Mouse (Mus musculus) induced T-regulatory cell, adult 2 months (primary cell): ENCODE measurements around the gene Ccnc.

ENCODE experiments used
- DNase-seq: peaks from one replicate; pipeline ENCODE4 v3.0.0-alpha.2; 2012; ENCODE audit warnings: low read depth

Ccnc gene

DNA sequence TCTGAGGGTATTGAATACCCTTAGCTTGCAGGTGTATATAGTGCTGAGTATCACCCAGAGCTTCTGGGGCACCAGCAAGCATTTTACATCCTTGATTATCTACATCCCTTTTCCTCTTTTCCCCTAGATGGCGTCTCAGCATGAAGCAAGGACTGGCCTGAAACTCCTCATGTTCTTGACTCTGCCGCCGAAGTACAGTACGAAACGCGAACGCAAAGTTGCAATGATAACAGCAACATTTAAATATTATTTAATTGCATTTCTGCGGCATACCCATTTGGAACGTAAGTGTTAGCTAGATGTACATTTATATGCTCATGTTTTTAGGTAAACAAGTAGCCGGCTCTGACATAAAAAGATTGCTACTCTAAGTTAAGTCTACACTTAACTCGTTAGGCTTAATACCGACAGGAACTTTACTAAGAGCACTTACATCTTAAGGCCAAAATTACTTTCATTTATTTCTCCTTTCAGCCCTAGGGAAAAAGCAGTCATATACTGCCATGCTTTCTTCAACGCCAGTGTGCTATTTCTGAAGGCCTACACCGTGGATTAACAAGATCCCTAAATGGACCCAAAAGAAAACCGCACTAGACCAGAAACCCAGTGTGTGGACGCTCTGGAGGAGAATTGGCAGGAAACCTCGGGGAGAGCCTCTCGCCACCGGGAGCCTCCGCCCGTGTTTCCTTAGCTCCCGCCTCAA is 438 bp upstream of the Ccnc start:
- DNase-seq, result peak; percentile 76

- peak; percentile 24 for DNase-seq
These were observed 11.7 kb downstream of the Ccnc start for GRCm38 (mm10) chr4:21739169-21739568.

GRCm38 (mm10) chr4:21744142-21744541 is 16.6 kb downstream of the Ccnc start:
- DNase-seq, result peak; percentile 28

DNA sequence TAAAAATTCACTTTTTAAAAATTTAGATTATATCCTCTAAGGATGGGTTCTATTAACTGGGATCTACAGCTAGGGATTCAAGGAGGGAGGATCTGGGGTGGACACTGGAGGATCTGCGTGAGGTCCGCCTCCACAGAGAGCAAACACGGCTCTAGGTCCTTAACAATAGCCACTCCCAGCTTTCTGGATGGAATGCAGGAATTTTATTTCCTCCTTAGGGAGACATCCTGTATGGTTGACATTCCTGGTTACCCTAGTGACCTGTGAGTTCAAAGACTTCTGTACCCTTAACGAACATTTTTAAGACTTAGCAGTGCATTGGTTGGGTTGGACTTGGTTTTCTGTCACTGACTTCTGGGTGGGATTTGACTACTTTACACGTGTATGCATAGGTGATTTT is 18.2 kb downstream of the Ccnc start:
- no peak for DNase-seq

DNA sequence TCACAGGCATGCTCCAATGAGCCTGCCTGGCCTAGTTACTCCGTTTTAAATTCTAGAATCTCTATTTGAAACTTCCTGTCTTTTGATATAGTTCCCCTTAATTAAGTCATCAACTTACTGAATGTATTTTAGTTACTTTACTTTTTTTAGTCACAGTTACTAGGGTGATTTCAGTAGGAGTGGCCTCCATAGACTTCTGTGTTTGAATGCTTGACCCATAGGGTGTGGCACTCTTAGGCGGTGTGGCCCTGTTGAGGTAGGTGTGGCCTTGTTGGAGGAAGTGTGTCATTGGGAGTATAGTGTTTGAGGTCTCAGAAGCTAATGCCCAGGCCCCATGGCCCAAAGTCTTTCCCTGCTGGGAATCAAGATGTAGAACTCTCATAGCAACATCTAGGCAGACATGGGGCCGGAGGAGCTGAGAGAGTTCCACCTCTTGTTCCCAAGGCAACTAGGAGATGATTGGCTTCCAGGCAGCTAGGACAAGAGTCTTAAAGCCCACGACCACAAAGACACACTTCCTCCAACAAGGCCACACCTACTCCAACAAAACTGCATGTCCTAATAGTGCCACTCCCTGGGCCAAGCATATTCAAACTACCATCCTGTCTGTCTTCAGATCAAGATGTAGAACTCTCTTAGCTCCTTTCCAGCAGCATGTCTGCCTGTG is 27.8 kb downstream of the Ccnc start:
- peak; percentile 47 for DNase-seq

- no peak for DNase-seq
These were observed 31.4 kb downstream of the Ccnc start for GRCm38 (mm10) chr4:21758860-21759259.

DNA sequence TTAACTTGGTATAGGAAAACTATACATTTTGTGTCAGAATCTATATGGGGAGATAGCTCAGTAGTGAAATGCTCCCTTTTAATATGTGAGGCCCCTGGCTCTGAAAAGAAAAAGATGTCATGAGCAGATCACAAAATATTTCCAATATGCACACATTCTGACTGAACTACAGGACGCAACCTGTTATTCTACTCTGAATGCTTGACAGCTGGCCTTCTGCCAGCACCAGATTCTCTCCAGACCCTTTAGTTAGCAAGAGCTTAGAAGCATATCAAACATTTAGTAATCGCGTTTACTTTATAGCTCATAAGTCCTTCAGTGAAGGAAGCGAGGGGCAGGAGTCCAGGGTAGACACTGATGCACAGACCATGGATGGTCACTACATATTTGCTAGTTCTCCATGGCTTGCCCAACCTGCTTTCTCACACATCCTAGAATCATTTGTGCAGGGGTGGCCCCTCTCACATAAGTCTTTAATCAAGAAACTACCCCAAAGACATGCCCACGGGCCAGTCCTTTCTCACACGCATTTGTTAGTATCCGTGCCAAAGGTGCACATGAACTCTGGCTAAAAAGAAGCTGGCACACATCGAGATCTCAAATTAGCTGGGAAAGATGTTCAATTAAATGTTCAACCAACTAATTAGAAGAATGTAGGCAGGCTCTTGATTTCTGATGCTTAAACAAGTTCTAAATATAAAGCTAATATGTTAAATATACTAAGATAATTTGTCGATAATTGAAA is 34.1 kb downstream of the Ccnc start:
- no peak for DNase-seq

DNA sequence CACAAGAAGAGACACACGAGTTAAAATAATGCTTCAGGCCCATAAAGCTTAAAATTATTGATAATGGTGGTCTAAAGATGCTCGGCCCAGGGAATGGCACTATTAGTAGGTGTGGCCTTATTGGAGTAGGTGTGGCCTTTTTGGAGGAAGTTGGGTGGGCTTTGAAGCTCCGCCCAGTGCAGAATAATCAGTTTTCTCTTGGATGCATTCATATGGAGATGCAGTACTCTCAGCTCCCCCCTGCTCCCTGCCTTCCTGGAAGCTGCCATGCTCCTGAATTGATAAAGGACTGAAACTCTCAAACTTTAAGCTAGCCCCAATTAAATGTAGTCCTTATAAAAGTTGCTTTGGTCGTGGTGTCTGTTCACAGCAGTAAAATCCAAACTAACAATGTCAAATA is 36.3 kb downstream of the Ccnc start:
- DNase-seq, result no peak

DNA sequence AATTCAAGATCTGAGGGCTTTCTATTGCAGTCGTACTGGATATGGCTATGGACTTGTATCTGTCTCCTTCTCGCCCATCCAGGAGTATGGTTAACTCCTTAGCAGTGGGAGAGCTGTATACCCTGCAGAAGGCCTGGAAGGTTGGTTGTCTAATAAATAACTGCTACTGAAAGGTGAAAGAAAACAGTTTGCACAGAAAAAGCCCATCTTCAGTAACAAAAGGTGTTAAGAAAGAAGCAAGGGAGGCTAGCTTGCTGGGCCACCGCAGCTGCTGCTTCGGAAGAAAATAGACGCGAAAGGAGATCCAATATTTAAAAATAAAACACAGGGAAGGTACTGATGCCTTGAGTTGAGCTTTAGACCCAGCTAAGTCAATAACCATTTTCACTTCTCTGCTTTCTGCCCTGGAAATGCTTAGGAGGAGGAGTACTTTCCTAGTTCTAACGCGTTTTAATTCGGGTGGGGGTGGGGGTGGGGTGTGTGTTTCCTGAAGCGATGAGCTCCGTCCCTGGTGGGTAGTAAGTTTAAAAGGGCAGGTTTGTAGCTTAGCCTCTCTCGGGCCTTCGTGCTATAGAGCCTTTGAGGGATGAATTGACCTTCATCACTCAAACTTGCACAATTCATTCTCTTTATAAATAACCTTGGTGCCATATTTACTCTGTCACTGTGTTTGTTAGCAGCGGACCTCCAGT is 38.8 kb downstream of the Ccnc start:
- peak; percentile 48 for DNase-seq

- DNase-seq, result peak; percentile 86
These were observed 39.4 kb downstream of the Ccnc start, which contains the start of the genes Usp45 and Tstd3 for GRCm38 (mm10) chr4:21766863-21767304. Gene Usp45 (plus strand): TSS chr4:21767156. Gene Tstd3 (minus strand): TSS chr4:21767212.

DNA sequence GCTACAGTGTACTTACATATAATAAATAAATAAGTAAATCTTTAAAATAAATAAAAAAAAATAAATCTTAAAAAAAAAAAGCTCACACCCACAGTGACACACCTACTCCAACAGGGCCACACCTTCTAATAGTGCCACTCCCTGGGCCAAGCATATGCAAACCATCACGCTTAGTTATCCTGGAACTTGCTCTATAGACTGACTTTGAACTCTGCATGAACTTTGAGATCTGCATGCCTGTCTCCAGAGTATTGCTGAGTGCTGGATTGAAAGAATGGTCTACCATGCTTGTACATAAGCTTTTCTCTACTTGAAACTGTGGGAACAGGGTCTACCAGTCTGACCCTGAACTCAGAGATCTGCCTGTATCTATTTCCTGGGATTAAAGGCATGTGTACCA is 43.6 kb downstream of the Ccnc start:
- no peak for DNase-seq

DNA sequence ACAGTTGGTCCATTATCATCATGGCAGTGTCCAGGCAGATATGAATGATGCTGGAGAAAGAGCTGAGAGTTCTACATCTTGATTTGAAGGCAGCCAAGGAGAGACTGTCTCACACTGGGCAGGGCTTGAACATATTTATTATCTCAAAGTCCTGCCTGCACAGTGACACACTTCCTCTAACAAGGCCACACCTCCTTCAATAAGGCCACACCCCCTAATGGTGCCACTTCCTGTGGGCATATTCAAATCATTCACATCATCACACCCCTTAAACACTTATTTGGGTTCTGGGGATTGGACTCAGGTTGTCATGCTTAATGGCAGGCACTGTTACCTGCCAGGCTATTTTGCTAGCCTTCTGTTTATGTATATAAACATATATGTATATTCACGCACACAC is 44.8 kb downstream of the Ccnc start:
- DNase-seq, result peak; percentile 39

DNA sequence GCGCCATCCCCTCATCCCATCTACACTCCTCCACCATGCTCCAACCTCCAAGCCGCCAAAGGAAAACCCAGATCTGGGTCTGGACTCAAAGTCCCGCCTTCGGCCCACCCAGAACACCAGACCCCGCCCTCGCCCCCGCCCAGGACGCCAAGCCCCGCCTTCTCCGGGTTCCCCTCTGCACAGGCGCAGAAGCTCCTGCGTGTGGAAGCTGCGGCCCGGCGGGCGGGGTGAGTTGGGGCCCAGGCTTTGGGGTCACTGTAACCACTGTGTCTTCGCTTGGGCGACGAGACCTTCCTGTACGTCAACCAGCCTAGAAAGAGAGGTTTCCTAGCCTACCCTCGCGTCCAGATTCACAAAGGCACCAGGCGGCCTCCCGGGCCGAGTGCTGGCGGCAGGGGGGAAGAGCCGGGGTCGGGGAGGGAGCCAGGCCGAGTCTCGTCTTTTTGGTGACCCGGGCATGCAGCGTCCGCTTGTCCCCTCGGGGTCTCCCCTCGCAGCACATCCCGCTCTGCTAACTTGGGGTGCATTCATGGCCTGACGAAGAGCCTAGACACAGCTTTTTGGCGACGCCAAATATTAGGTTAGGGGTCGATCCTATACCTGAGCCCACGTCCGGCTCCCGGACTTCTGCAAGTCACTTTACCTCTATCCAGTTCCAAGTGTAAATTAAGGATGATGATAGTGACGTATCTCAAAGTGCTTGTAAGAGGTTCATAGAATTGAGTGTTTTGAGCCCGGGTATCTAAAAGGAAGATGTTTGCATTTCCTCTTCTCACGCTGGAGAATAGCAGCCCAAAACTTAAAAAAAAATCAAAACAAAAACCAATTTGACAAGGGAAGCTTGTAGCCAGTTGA is 48.8 kb downstream of the Ccnc start:
- peak; percentile 94 for DNase-seq

GRCm38 (mm10) chr4:21776946-21777265 is 49.4 kb downstream of the Ccnc start:
- peak; percentile 67 for DNase-seq

DNA sequence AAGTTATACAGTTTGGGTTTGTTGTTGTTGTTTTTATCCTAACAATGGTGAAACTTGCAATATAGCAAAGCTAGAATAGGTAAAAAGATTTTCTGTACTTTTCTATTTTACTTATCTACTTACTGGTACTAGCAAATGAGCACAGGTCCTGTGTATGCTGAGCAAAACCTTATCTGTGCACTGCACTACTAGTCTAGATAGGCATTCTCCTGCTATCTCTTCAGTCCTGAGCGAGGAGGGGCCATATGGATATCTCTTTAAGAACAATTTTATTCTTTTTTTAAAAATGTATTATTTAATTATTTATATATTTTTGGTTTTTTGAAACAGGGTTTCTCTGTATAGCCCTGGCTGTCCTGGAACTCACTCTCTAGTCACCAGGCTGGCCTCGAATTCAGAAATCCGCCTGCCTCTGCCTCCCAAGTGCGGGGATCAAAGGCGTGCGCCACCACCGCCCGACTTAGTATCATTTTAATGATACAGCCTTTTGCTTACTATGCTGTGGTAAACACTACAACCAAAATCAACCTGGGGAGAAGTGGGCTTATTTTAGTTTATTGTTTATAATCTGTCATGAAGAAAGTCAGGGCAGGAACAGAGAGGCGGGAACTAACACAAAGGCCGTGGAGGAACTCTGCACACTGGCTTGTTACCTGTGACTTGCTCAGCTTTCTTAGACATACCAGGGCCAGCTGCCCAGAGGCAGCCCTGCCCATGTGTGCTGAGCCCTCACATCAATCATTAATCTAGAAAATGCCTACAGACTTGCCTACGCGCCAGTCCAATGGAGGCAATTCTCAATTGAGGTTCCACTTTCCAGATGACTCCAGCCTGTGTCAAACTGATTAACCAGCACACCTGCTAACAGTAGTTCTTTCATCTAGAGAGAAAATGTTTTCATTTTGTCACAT is 53.6 kb downstream of the Ccnc start:
- no peak for DNase-seq

DNA sequence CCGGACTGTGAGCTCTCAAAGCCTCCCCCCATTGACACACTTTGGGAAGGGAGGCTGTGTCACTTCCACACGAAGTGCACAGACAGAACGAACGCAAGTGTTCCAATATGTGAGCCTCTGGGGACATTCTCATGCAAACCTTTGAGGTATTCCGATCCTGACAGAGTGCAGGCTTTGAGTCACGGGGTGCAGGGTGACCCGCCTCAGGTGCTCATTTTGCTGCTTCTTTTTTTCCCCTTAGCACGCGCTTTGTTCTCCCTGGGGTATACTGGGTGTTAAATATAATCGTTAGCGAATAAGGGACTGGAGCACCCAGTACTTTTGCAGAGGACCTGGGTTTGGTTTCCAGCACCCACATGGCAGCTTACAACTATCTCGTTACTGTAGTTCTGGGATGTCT is 58.8 kb downstream of the Ccnc start:
- DNase-seq, result no peak

GRCm38 (mm10) chr4:21788903-21789302 is 61.4 kb downstream of the Ccnc start:
- DNase-seq, result no peak

GRCm38 (mm10) chr4:21789836-21790235 is 62.3 kb downstream of the Ccnc start:
- DNase-seq, result no peak

- no peak for DNase-seq
These were observed 66.1 kb downstream of the Ccnc start for GRCm38 (mm10) chr4:21793631-21794030.

DNA sequence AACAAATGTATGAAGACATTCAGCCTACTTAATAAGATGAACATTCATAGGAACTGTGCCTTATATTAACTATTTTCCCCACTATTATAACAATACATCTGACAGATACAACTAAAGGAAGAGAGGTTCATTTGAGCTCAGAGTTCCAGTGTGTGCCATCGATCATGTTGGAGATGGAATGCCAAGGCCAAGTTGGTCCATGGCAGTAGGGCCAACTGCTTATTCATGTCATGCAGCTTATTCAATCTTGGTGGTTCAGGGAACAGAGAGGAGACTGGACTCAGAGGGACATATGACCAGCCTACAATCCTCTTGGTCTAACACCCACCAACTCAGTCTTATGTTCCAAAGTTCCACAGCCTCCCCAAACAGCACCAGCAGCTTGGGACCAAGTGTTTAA is 73.5 kb downstream of the Ccnc start:
- DNase-seq, result no peak
